ENCODE assay signal across 10 mouse cellular contexts in the genomic region with DNA sequence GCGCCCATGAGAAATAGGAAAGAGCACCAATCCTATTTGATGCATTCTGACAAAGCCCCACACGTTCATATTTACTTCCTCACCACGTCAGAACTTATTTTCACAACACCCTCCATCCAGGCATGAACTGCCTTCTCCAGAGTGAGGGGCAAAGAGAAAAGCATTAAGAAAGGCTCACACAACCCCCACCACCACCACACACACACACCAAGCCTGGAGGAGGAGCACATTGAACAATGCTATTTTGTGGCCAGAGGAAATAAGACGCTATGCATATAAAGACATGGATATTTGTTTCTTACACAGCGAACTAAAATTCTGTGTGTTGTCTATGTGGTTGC.
A peak's percentile ranks its signal among the peaks of the same experiment; 100 is the strongest.
DNase-seq lines count a peak whose midpoint lies in the region; ATAC-seq and TF ChIP-seq lines count a peak whose summit lies in the region.
"Had no signal": no experiment of that assay in that cellular context is flagged by ENCODE, and none has a peak within 500 bp of the region (broad histone marks: within the 10 kb centered on the region; RNA-seq: fewer than 3 reads in every experiment).

No protein-coding gene starts in this region.

- no peak for ATAC-seq in forebrain, embryonic 11.5 days (replicated peaks; ENCODE audit: low FRiP score)
- peak; percentile 44; the same call in 1 of the 2 replicates for ATAC-seq in lung, postnatal 0 days
- peak; percentile 23; the same call in 1 of the 2 replicates for ATAC-seq in liver, embryonic 11.5 days (replicated peaks; ENCODE audit: low FRiP score)

- no peak for TF ChIP-seq EP300 in lung, postnatal 0 days (IDR thresholded peaks at IDR 0.05)

- no peak for TF ChIP-seq CTCF in lung, postnatal 0 days (IDR thresholded peaks at IDR 0.05)

- no peak for DNase-seq in forebrain, embryonic 10.5 days (ENCODE audit: extremely low spot score, low spot score)
- no peak for DNase-seq in forebrain, embryonic 11.5 days (ENCODE audit: low spot score)
- no peak for DNase-seq in lung, postnatal 0 days (ENCODE audit: low spot score)
- DNase-seq in lung, adult 18-20 months: no peak
- DNase-seq in liver, embryonic 11.5 days (ENCODE audit: low spot score): no peak
- peak; percentile 74 for DNase-seq in retina, embryonic 14.5 days (ENCODE audit: low spot score)
- DNase-seq in urinary bladder, postnatal 25 days (ENCODE audit: low spot score): no peak
- no peak for DNase-seq in MN1 (ENCODE audit: low spot score)
- DNase-seq: cerebellum, adult 9-10 months; kidney, adult 18-20 months had no signal

- H3K27ac ChIP-seq in forebrain, embryonic 10.5 days: peak overlapping the region; percentile 57
- H3K27ac ChIP-seq in forebrain, embryonic 11.5 days (ENCODE audit: low read depth, low read length): no peak overlapping the region
- H3K27ac ChIP-seq in lung, postnatal 0 days (ENCODE audit: low read length): 0 out of 2 replicates have a peak overlapping the region, but pooled peaks have one; percentile 51
- H3K27ac ChIP-seq in liver, embryonic 11.5 days (ENCODE audit: low read depth, low read length): peak overlapping the region; percentile 71; the same call in 1 of the 2 replicates

- no peak overlapping the region for H3K4me2 ChIP-seq in forebrain, embryonic 11.5 days (ENCODE audit: low read depth, low read length, severe bottlenecking)
- H3K4me2 ChIP-seq in lung, postnatal 0 days (replicated peaks; ENCODE audit: low read depth, low read length): peak overlapping the region; percentile 54
- peak overlapping the region; percentile 62 for H3K4me2 ChIP-seq in liver, embryonic 11.5 days

- WGBS in forebrain, embryonic 10.5 days: 64% methylated on average over 5 of the region's 5 CpGs
- 62% methylated on average over 5 of the region's 5 CpGs for WGBS in forebrain, embryonic 11.5 days
- 47% methylated on average over 5 of the region's 5 CpGs for WGBS in lung, postnatal 0 days
- WGBS in liver, embryonic 11.5 days: 31% methylated on average over 5 of the region's 5 CpGs

- H3K27me3 ChIP-seq in forebrain, embryonic 10.5 days (ENCODE audit: poor library complexity, severe bottlenecking): no peaks in the 10 kb centered on the region
- H3K27me3 ChIP-seq in forebrain, embryonic 11.5 days (ENCODE audit: control insufficient read depth, insufficient read depth, low read length): no peaks in the 10 kb centered on the region
- H3K27me3 ChIP-seq in lung, postnatal 0 days (replicated peaks; ENCODE audit: insufficient read depth, low read length): no peaks in the 10 kb centered on the region
- no peaks in the 10 kb centered on the region for H3K27me3 ChIP-seq in liver, embryonic 11.5 days (replicated peaks; ENCODE audit: control insufficient read depth, insufficient read depth, low read length)

- no peak overlapping the region for H3K4me3 ChIP-seq in forebrain, embryonic 10.5 days
- H3K4me3 ChIP-seq in forebrain, embryonic 11.5 days (ENCODE audit: low read depth, low read length): no peak overlapping the region
- H3K4me3 ChIP-seq in lung, postnatal 0 days (ENCODE audit: low read depth, low read length): peak overlapping the region; percentile 30
- H3K4me3 ChIP-seq in liver, embryonic 11.5 days (ENCODE audit: low read depth, low read length): no peak overlapping the region

- H3K9me3 ChIP-seq in forebrain, embryonic 10.5 days: no peaks in the 10 kb centered on the region
- no peaks in the 10 kb centered on the region for H3K9me3 ChIP-seq in forebrain, embryonic 11.5 days (ENCODE audit: control insufficient read depth, low read length)
- no peaks in the 10 kb centered on the region for H3K9me3 ChIP-seq in lung, postnatal 0 days (ENCODE audit: low read length)
- H3K9me3 ChIP-seq in liver, embryonic 11.5 days (ENCODE audit: control insufficient read depth, low read length): no peaks in the 10 kb centered on the region

- H3K4me1 ChIP-seq in forebrain, embryonic 10.5 days: peaks cover 53% of the 10 kb centered on the region
- H3K4me1 ChIP-seq in forebrain, embryonic 11.5 days (replicated peaks; ENCODE audit: control insufficient read depth, insufficient read depth, low read length): peaks cover 7% of the 10 kb centered on the region; the same call in 1 of the 2 replicates
- H3K4me1 ChIP-seq in lung, postnatal 0 days (ENCODE audit: insufficient read depth, low read depth, low read length): no peaks in the 10 kb centered on the region
- peaks cover 16% of the 10 kb centered on the region for H3K4me1 ChIP-seq in liver, embryonic 11.5 days (replicated peaks; ENCODE audit: control insufficient read depth, insufficient read depth, low read length)

- H3K9ac ChIP-seq in forebrain, embryonic 11.5 days (ENCODE audit: low read length): no peak overlapping the region
- 0 out of 2 replicates have a peak overlapping the region, but pooled peaks have one; percentile 16 for H3K9ac ChIP-seq in lung, postnatal 0 days (replicated peaks; ENCODE audit: low read depth)
- no peak overlapping the region; the same call in 1 of the 2 replicates for H3K9ac ChIP-seq in liver, embryonic 11.5 days (ENCODE audit: low read depth, low read length)

- H3K36me3 ChIP-seq in forebrain, embryonic 10.5 days (replicated peaks): no peaks in the 10 kb centered on the region
- H3K36me3 ChIP-seq in forebrain, embryonic 11.5 days (ENCODE audit: control insufficient read depth, insufficient read depth, low read length): no peaks in the 10 kb centered on the region
- no peaks in the 10 kb centered on the region for H3K36me3 ChIP-seq in lung, postnatal 0 days (ENCODE audit: insufficient read depth, low read length)
- H3K36me3 ChIP-seq in liver, embryonic 11.5 days (ENCODE audit: control insufficient read depth, insufficient read depth, low read length): no peaks in the 10 kb centered on the region
